Mouse (Mus musculus): ENCODE results near the gene Mpp2. TPM values are rescaled to one million over a fixed set of nuclear protein-coding genes. Genes with fewer than 3 reads are reported as not detected.

Mpp2 gene
- polyA plus RNA-seq, 1 experiment from 2014 or later: 8.8 TPM

- ATAC-seq (replicated peaks; ENCODE audit: low FRiP score, low read depth) (no peak), DNase-seq (ENCODE audit: low spot score) (no peak)
- Histone ChIP-seq H3K4me3 (replicated peaks; ENCODE audit: low read depth, low read length) (peak within 1 kb of the TSS; percentile 64; the same call in 1 of the 2 replicates), H3K27me3 (ENCODE audit: insufficient read depth, low read length) (no peaks in the 10 kb centered on the region), H3K36me3 (ENCODE audit: insufficient read depth, low read length) (no peaks in the 10 kb centered on the region), H3K9me3 (replicated peaks; ENCODE audit: low read length) (no peaks in the 10 kb centered on the region), H3K9ac (ENCODE audit: low read depth, low read length) (no peak within 1 kb of the TSS; the same call in 1 of the 2 replicates), H3K4me2 (ENCODE audit: low read length) (peak within 1 kb of the TSS; percentile 80), H3K4me1 (replicated peaks; ENCODE audit: insufficient read depth, low read length) (0 out of 2 replicates have a peak, but pooled peaks cover 4% of the 10 kb centered on the region), H3K27ac (no peak within 1 kb of the TSS; the same call in 1 of the 2 replicates)
- no peak for TF ChIP-seq CTCF (IDR thresholded peaks at IDR 0.05; ENCODE audit: low read depth)
- WGBS: 74% methylated on average over 6 of the region's 6 CpGs
These were observed 60.1 kb downstream of the Mpp2 start, which contains the start of gene Mpp3 for GRCm38 (mm10) chr11:102028087-102028816. TSS of gene Mpp3 (minus strand) at chr11:102028461.

GRCm38 (mm10) chr11:102027361-102028017 is 60.8 kb downstream of the Mpp2 start:
- no peak overlapping the region; the same call in 1 of the 2 replicates for H3K9ac ChIP-seq (ENCODE audit: low read depth, low read length)

GRCm38 (mm10) chr11:102026694-102027360 is 61.5 kb downstream of the Mpp2 start:
- peak overlapping the region; percentile 60 for H3K27ac ChIP-seq
- ATAC-seq (replicated peaks; ENCODE audit: low FRiP score, low read depth) (peak; percentile 85), DNase-seq (ENCODE audit: low spot score) (peak; percentile 92)
- no peaks in the 10 kb centered on the region for H3K36me3 ChIP-seq (ENCODE audit: insufficient read depth, low read length)
- peak overlapping the region; percentile 64 for H3K4me3 ChIP-seq (replicated peaks; ENCODE audit: low read depth, low read length)
- TF ChIP-seq CTCF (IDR thresholded peaks at IDR 0.05; ENCODE audit: low read depth): no peak
- H3K9ac ChIP-seq (ENCODE audit: low read depth, low read length): peak overlapping the region; percentile 57
- peak overlapping the region; percentile 80 for H3K4me2 ChIP-seq (ENCODE audit: low read length)
- no peaks in the 10 kb centered on the region for H3K27me3 ChIP-seq (ENCODE audit: insufficient read depth, low read length)
- H3K9me3 ChIP-seq (replicated peaks; ENCODE audit: low read length): no peaks in the 10 kb centered on the region
- under 1% methylated on average over 58 of the region's 73 CpGs for WGBS
- H3K4me1 ChIP-seq (replicated peaks; ENCODE audit: insufficient read depth, low read length): 0 out of 2 replicates have a peak, but pooled peaks cover 4% of the 10 kb centered on the region

More at GRCm38 (mm10) chr11:102027361-102028017, 60.8 kb downstream of the Mpp2 start:
- H3K9me3 ChIP-seq (replicated peaks; ENCODE audit: low read length): no peaks in the 10 kb centered on the region
- WGBS: 8% methylated on average over 12 of the region's 12 CpGs
- H3K27me3 ChIP-seq (ENCODE audit: insufficient read depth, low read length): no peaks in the 10 kb centered on the region
- no peak overlapping the region; the same call in 1 of the 2 replicates for H3K27ac ChIP-seq
- 0 out of 2 replicates have a peak, but pooled peaks cover 4% of the 10 kb centered on the region for H3K4me1 ChIP-seq (replicated peaks; ENCODE audit: insufficient read depth, low read length)
- H3K4me3 ChIP-seq (replicated peaks; ENCODE audit: low read depth, low read length): peak overlapping the region; percentile 64
- H3K4me2 ChIP-seq (ENCODE audit: low read length): peak overlapping the region; percentile 80
- TF ChIP-seq CTCF (IDR thresholded peaks at IDR 0.05; ENCODE audit: low read depth): peak; percentile 17; the same call in 1 of the 2 replicates
- no peaks in the 10 kb centered on the region for H3K36me3 ChIP-seq (ENCODE audit: insufficient read depth, low read length)
- DNase-seq (ENCODE audit: low spot score) (peak; percentile 33), ATAC-seq (replicated peaks; ENCODE audit: low FRiP score, low read depth) (no peak)

- peak overlapping the region; percentile 60; the same call in 1 of the 2 replicates for H3K27ac ChIP-seq
- no peaks in the 10 kb centered on the region for H3K27me3 ChIP-seq (ENCODE audit: insufficient read depth, low read length)
- H3K36me3 ChIP-seq (ENCODE audit: insufficient read depth, low read length): no peaks in the 10 kb centered on the region
- no peak for TF ChIP-seq CTCF (IDR thresholded peaks at IDR 0.05; ENCODE audit: low read depth)
- 3% methylated on average over 23 of the region's 23 CpGs for WGBS
- DNase-seq (ENCODE audit: low spot score) (peak; percentile 24), ATAC-seq (replicated peaks; ENCODE audit: low FRiP score, low read depth) (no peak; the same call in 1 of the 2 replicates)
- peak overlapping the region; percentile 80 for H3K4me2 ChIP-seq (ENCODE audit: low read length)
- H3K9ac ChIP-seq (ENCODE audit: low read depth, low read length): peak overlapping the region; percentile 57
- 0 out of 2 replicates have a peak, but pooled peaks cover 4% of the 10 kb centered on the region for H3K4me1 ChIP-seq (replicated peaks; ENCODE audit: insufficient read depth, low read length)
- H3K9me3 ChIP-seq (replicated peaks; ENCODE audit: low read length): no peaks in the 10 kb centered on the region
- H3K4me3 ChIP-seq (replicated peaks; ENCODE audit: low read depth, low read length): peak overlapping the region; percentile 64
These were observed 62.2 kb downstream of the Mpp2 start for GRCm38 (mm10) chr11:102025991-102026660.

GRCm38 (mm10) chr11:102025354-102025753 is 63.0 kb downstream of the Mpp2 start:
- DNase-seq (ENCODE audit: low spot score) (no peak), ATAC-seq (replicated peaks; ENCODE audit: low FRiP score, low read depth) (no peak)
- H3K4me2 ChIP-seq (ENCODE audit: low read length): 0 out of 2 replicates have a peak overlapping the region, but pooled peaks have one; percentile 9
- 0 out of 2 replicates have a peak, but pooled peaks cover 4% of the 10 kb centered on the region for H3K4me1 ChIP-seq (replicated peaks; ENCODE audit: insufficient read depth, low read length)
- H3K27me3 ChIP-seq (ENCODE audit: insufficient read depth, low read length): no peaks in the 10 kb centered on the region
- no peak overlapping the region for H3K27ac ChIP-seq
- H3K4me3 ChIP-seq (replicated peaks; ENCODE audit: low read depth, low read length): no peak overlapping the region
- H3K36me3 ChIP-seq (ENCODE audit: insufficient read depth, low read length): no peaks in the 10 kb centered on the region
- TF ChIP-seq CTCF (IDR thresholded peaks at IDR 0.05; ENCODE audit: low read depth): no peak
- 41% methylated on average over 7 of the region's 7 CpGs for WGBS
- no peak overlapping the region for H3K9ac ChIP-seq (ENCODE audit: low read depth, low read length)
- H3K9me3 ChIP-seq (replicated peaks; ENCODE audit: low read length): no peaks in the 10 kb centered on the region
